In genomic region chr6:47013535-47013934, GRCm38 (mm10) we compare ENCODE assay signal across 7 mouse cellular contexts.
DNase-seq lines count a peak whose midpoint lies in the region; ATAC-seq and TF ChIP-seq lines count a peak whose summit lies in the region.

No protein-coding gene starts in this region.

- ATAC-seq in forebrain, postnatal 0 days: peak; percentile 93
- ATAC-seq in intestine, embryonic 15.5 days: peak; percentile 68; the same call in 1 of the 2 replicates
- peak; percentile 95 for ATAC-seq in midbrain, embryonic 12.5 days (ENCODE audit: low FRiP score, low read depth)

- TF ChIP-seq POLR2A in cerebellum, adult 2 months (IDR thresholded peaks at IDR 0.05; ENCODE audit: borderline replicate concordance, insufficient read depth, low read length): no peak
- TF ChIP-seq POLR2A in spleen, adult 2 months (IDR thresholded peaks at IDR 0.05; ENCODE audit: low read depth, low read length): no peak

- no peak overlapping the region for H3K9ac ChIP-seq in forebrain, postnatal 0 days
- no peak overlapping the region for H3K9ac ChIP-seq in intestine, embryonic 15.5 days
- H3K9ac ChIP-seq in midbrain, embryonic 12.5 days (replicated peaks): no peak overlapping the region

- H3K9me3 ChIP-seq in forebrain, postnatal 0 days (ENCODE audit: low read length): no peaks in the 10 kb centered on the region
- H3K9me3 ChIP-seq in intestine, embryonic 15.5 days: no peaks in the 10 kb centered on the region
- no peaks in the 10 kb centered on the region for H3K9me3 ChIP-seq in midbrain, embryonic 12.5 days

- no peaks in the 10 kb centered on the region for H3K36me3 ChIP-seq in forebrain, postnatal 0 days (ENCODE audit: insufficient read depth)
- no peaks in the 10 kb centered on the region for H3K36me3 ChIP-seq in intestine, embryonic 15.5 days
- no peaks in the 10 kb centered on the region for H3K36me3 ChIP-seq in midbrain, embryonic 12.5 days
- H3K36me3 ChIP-seq in spleen, adult 2 months (ENCODE audit: control insufficient read depth, insufficient read depth, low read length): no peaks in the 10 kb centered on the region

- no peaks in the 10 kb centered on the region for H3K4me1 ChIP-seq in cerebellum, adult 2 months (ENCODE audit: control insufficient read depth, insufficient read depth, low read length)
- no peaks in the 10 kb centered on the region for H3K4me1 ChIP-seq in forebrain, postnatal 0 days (ENCODE audit: insufficient read depth)
- H3K4me1 ChIP-seq in intestine, embryonic 15.5 days (replicated peaks): no peaks in the 10 kb centered on the region
- H3K4me1 ChIP-seq in midbrain, embryonic 12.5 days: no peaks in the 10 kb centered on the region
- H3K4me1 ChIP-seq in spleen, adult 2 months (ENCODE audit: control insufficient read depth, insufficient read depth, insufficient read length): no peaks in the 10 kb centered on the region

- H3K27ac ChIP-seq in cerebellum, adult 2 months (ENCODE audit: insufficient read depth, low read length): no peak overlapping the region
- no peak overlapping the region for H3K27ac ChIP-seq in forebrain, postnatal 0 days (ENCODE audit: low read depth, low read length)
- no peak overlapping the region for H3K27ac ChIP-seq in intestine, embryonic 15.5 days
- no peak overlapping the region for H3K27ac ChIP-seq in midbrain, embryonic 12.5 days (replicated peaks)
- H3K27ac ChIP-seq in spleen, adult 2 months (ENCODE audit: insufficient read depth, low read length): no peak overlapping the region

- H3K4me3 ChIP-seq in cerebellum, adult 2 months (replicated peaks; ENCODE audit: insufficient read depth, low read depth, low read length): no peak overlapping the region
- no peak overlapping the region for H3K4me3 ChIP-seq in forebrain, postnatal 0 days (ENCODE audit: low read depth, low read length)
- no peak overlapping the region for H3K4me3 ChIP-seq in intestine, embryonic 15.5 days (replicated peaks)
- H3K4me3 ChIP-seq in midbrain, embryonic 12.5 days: no peak overlapping the region
- H3K4me3 ChIP-seq in spleen, adult 2 months (ENCODE audit: extremely low read depth, insufficient read depth, insufficient read length): no peak overlapping the region

- DNase-seq in T-cell, adult 2 months (ENCODE audit: low spot score): peak; percentile 1
- peak; percentile 62 to 63 for DNase-seq in cerebellum, adult 2 months
- peak; percentile 94 for DNase-seq in forebrain, postnatal 0 days
- DNase-seq in left cerebral cortex, adult 9 months (ENCODE audit: low spot score in 2 of 2): peak; percentile 48 to 90
- DNase-seq in spleen, adult 2 months (ENCODE audit: low read depth in 1 of 2, low spot score in 2 of 2): peak; percentile 4 to 22

- peak; percentile 61; the same call in 1 of the 2 replicates for TF ChIP-seq CTCF in cerebellum, adult 2 months (IDR thresholded peaks at IDR 0.05; ENCODE audit: borderline replicate concordance, insufficient read depth, low read depth, low read length)
- TF ChIP-seq CTCF in forebrain, postnatal 0 days (IDR thresholded peaks at IDR 0.05; ENCODE audit: low read depth): peak; percentile 87
- TF ChIP-seq CTCF in spleen, adult 2 months (IDR thresholded peaks at IDR 0.05; ENCODE audit: extremely low read depth, insufficient read depth, insufficient read length, insufficient replicate concordance): no peak

- WGBS in cerebellum, adult 2 months: 7% methylated on average over 4 of the region's 4 CpGs
- 12% methylated on average over 4 of the region's 4 CpGs for WGBS in forebrain, postnatal 0 days
- WGBS in intestine, embryonic 15.5 days: 19% methylated on average over 4 of the region's 4 CpGs
- 15% methylated on average over 4 of the region's 4 CpGs for WGBS in midbrain, embryonic 12.5 days
- 20% methylated on average over 4 of the region's 4 CpGs for WGBS in spleen, adult 2 months

- H3K27me3 ChIP-seq in cerebellum, adult 2 months (ENCODE audit: control insufficient read depth, insufficient read depth, low read length): no peaks in the 10 kb centered on the region
- H3K27me3 ChIP-seq in forebrain, postnatal 0 days (ENCODE audit: insufficient read depth, low read length): no peaks in the 10 kb centered on the region
- H3K27me3 ChIP-seq in intestine, embryonic 15.5 days (replicated peaks): no peaks in the 10 kb centered on the region
- no peaks in the 10 kb centered on the region for H3K27me3 ChIP-seq in midbrain, embryonic 12.5 days
- H3K27me3 ChIP-seq in spleen, adult 2 months (ENCODE audit: control insufficient read depth, insufficient read depth, low read length): no peaks in the 10 kb centered on the region

- H3K4me2 ChIP-seq in forebrain, postnatal 0 days (ENCODE audit: low read depth): no peak overlapping the region
- H3K4me2 ChIP-seq in intestine, embryonic 15.5 days (replicated peaks): no peak overlapping the region
- no peak overlapping the region for H3K4me2 ChIP-seq in midbrain, embryonic 12.5 days (replicated peaks)

Comparison
In these comparisons a context has a peak if more than half of its experiments do, and no peak if none do; other contexts are left out.
1. DNase-seq: peak in every context shown above with its lines; median percentile 94 in forebrain, postnatal 0 days; 69 in left cerebral cortex, adult 9 months; 62 in cerebellum, adult 2 months; 13 in spleen, adult 2 months; 1 in T-cell, adult 2 months.